Mouse (Mus musculus) neutrophil, adult 5-6 weeks (primary cell): ENCODE measurements around the gene Igsf23. TPM values are rescaled to one million over a fixed set of nuclear protein-coding genes. Genes with fewer than 3 reads are reported as not detected.
"Not testable (repeated sequence)": the region's sequence is repeated elsewhere in the genome, so short reads cannot be mapped to it uniquely, and the experiment has no call there.

Source experiments
- ATAC-seq: fragments of 151-379, 151-347 bp; 2 replicates; pipeline ENCODE4 v1.8.0; 2017; ENCODE audit warnings: mild to moderate bottlenecking, moderate TSS enrichment; ENCODE audit not compliant: insufficient number of reproducible peaks, poor library complexity, low FRiP score, severe bottlenecking; ENCODE audit errors: extremely low read depth
- total RNA-seq: library from RNA; stranded (forward); fragments of 200-1000 nt; gene quantifications from 2 replicates; pipeline ENCODE4 v1.2.3, GENCODE M21; 2017

Igsf23 gene
- total RNA-seq, 1 experiment from 2014 or later = 0.47 TPM

DNA sequence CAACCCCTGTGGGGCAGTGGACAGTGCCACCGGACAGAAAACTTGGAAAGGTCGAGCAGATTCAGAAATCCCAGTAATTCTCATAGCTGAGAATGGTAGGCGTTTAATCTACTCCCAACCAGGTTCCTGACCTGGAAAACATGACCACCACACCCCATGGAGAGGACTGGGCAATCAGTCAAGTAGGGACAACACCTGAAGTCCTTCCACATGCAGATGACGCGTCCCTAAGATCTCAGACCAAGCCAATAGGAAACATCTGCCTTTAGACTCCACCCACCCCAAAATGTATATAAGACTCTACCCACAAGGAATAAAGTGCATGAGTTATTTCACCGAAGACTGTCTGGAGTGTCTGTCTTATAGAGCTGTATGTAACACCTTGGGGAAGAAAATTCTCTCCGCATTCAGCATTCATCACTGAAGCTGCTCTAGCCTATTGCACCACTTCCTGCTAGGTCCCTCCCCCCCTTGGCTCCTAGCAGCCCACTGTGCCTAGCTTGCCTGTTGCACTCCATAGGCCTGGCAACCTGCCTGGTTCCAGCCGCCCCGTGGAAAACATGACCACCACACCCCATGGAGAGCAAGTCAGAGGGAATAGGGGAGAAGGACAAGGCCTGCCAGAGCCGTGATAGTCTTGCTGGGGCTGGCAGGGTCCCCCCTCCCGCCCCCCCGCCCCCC lies 10.9 kb downstream of the Igsf23 start:
- peak; percentile 30; the same call in 1 of the 2 replicates for ATAC-seq

GRCm38 (mm10) chr7:19937229-19937821 lies 13.2 kb downstream of the Igsf23 start:
- ATAC-seq = no peak

GRCm38 (mm10) chr7:19935961-19936360 lies 14.6 kb downstream of the Igsf23 start:
- no peak for ATAC-seq

DNA sequence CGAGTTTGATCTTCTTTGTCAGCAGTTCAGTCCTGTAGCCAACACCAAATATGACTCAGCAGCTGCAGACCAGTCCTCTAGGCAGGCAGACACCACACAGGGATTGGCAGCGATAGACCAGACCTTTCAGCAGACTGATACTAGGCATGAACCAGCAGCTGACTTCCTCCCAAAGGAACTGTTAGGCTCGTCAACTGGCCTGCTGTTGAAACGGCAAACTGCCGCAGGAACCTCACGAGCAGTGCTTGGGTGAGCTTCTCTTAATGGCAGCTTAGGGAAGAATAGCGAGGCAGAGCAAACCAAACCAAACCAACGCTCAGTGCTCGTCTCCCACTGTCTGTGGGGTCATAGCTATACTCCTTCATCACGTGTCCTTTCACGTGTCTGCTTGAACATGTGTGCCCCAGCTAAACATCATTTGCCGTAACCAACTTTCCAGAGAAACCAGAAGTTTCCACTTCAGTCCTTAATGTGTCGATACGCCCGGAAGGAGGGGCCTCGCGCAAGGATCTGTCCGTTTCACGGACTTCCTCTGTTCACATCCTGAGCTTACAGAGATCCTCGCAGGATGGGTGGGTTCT lies 15.3 kb downstream of the Igsf23 start:
- ATAC-seq = 0 out of 2 replicates have a peak, but pooled peaks have one; percentile 3

DNA sequence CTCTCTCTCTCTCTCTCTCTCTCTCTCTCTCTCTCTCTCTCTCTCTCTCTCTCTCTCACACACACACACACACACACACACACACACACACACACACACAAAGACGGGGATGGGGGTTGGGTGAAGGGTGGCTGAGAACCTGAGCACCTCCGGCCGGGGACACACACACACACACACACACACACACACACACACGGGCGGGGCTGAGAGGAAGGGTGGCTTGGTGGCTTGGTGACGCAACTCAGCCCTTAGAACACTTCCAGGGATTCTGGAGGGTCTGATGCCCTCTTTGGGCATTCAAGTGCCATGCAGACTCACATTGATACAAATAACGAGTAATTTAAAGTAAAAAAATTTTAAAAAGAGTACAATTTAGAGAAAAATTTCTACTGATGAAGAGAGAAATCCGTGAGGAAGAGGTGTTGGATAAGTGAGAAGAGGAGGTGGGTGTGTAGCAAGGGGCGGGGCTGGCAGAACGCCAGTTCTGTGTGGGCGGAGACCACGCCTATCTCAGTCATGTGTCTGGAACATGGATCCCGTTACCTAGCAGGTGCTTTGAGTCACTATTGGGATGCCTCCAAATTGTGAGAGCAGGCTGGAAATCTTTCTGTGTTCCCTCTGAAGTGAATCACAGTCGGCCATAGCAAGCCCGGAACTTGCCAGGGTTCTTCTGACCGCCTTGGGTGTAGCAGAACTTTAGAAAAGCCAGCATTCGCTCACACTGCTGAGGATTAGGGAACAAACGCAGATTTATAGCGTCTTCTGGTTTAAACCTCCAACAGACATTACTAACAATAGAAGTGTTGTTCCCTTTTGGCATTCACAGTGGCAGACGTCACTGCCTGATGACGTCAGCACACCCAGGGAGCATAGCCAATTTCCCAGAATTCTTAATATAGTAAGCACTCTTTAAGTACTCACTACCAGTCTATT lies 17.4 kb downstream of the Igsf23 start:
- ATAC-seq = peak; percentile 45; the same call in 1 of the 2 replicates

- ATAC-seq = no peak
Measured at GRCm38 (mm10) chr7:19932133-19932876, 18.3 kb downstream of the Igsf23 start.

DNA sequence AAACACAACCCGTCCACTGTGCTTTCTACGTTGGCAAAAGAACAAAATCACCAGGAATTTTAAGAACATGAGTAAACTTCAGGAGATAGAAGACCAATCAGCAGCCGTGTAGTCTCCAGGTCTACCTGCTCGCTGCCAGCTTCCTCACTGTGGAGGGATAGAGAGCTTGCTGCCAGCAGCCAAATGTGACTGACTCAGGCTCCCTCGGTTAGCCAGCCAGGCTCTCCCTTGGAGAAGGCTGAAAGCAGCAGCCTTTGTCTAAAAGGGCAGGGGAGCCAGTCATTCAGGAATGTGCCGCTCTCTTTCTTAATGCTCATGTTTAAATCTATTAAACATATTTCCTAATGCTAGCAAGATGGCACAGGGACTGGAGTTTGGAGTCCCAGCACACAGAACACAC lies 20.1 kb downstream of the Igsf23 start:
- not testable (repeated sequence) for ATAC-seq

- ATAC-seq = no peak
Measured at GRCm38 (mm10) chr7:19928486-19928885, 22.1 kb downstream of the Igsf23 start.

GRCm38 (mm10) chr7:19926849-19927480 lies 23.6 kb downstream of the Igsf23 start:
- no peak for ATAC-seq

DNA sequence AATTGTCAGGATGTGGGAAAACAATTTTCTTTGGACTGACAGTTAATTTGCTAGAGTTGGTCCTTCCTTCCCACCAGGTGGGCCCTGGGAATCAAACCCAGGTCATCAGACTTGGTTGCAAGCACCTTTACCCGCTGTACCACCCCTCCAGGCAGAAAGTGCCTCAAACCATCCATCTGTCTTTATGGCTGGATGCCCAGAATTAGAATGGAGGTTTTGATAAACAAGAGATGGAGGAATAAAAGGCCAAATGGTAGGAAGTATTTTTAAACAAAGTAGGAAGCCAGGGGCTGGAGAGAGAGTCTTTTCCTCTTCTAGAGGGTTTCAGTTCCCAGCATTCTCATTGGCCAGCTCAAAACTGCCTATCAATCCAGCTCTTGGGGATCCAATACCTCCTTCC lies 25.2 kb downstream of the Igsf23 start:
- no peak for ATAC-seq

- no peak for ATAC-seq
Measured at GRCm38 (mm10) chr7:19923797-19924196, 26.8 kb downstream of the Igsf23 start.

- ATAC-seq = no peak
Measured at GRCm38 (mm10) chr7:19923354-19923753, 27.2 kb downstream of the Igsf23 start.

GRCm38 (mm10) chr7:19920506-19921261 lies 29.9 kb downstream of the Igsf23 start, which contains the start of gene Pvr:
Gene Pvr (minus strand): TSS chr7:19921160.
- peak; percentile 48 for ATAC-seq

DNA sequence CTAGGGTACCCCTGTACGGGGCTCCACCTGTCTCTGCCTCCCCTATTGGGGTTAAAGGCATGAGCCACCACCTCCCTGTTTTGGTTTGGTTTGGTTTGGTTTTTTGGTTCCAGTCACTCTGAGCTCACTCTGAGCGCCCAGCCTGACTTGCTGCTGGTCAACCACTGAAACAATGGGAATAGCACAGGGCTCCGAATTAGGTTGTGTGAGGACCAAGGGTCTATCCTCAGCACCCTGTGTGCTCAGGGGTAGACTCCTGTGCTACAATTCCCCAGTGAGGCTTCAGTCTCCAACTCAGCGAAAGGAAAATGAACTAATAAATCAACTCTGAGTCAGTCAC lies 30.4 kb downstream of the Igsf23 start:
- no peak for ATAC-seq

DNA sequence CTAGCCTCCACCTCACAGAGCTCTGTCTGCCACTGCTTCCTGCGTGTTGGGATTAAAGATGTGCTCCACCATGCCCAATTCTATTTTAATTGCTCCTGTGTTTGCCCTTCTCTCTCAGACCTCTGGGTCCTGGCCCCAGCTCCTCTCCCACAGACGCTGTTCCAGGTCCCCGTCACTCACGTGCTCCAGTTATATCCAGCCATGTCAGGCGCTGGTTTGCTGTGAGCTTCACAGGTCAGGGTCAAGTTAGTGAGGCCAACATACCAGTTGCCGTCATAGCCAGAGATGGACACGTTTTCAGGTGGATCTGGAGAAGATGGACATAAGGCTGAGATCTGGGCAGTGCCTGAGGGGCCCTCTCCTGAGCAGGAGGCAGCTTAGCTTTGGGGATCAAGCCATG lies 36.0 kb downstream of the Igsf23 start:
- ATAC-seq = no peak

DNA sequence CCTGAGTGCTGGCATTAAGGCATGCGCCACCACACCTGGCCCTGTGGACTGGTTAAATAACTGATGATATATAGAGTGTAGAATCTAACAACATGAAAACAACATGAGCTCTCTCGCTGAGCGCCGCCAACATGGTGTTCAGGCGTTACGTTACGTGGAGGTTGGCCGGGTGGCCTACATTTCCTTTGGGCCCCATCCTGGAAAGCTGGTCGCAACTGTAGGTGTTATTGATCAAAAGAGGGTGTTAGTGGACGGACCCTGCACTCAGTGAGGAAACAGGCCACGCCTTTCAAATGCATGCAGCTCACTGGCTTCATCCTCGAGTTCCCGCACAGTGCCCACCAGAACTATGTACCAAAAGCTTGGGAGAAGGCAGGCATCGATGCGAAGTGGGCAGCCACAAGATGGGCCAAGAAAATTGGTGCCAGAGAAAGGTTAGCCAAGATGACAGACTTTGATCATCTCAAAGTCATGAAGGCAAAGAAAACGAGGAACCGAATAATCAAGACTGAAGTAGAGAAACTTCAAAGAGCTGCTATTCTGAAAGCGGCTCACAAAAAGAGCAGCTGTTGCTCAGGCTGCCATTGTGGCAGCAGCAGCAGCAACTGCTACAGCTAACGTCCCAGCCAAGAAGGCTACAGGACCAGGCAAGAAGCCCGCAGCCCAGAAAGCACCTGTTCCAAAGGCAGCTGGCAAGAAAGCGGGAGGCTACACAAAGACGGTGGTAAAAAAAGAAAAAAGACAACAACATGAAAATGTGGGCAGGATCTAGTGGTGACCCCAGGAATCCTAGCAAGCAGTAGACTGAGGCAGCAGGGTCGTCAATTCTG lies 38.6 kb downstream of the Igsf23 start:
- ATAC-seq = no peak

- no peak for ATAC-seq
Measured at GRCm38 (mm10) chr7:19911292-19911658, 39.3 kb downstream of the Igsf23 start.
